Mouse (Mus musculus) bone marrow, adult 2 months (tissue): Measurements from ENCODE around the gene Kcnd3. TPM values are rescaled to one million over a fixed set of nuclear protein-coding genes. Genes with fewer than 3 reads are reported as not detected.
"Not testable (repeated sequence)": the region's sequence is repeated elsewhere in the genome, so short reads cannot be mapped to it uniquely, and the experiment has no call there.

Experiments used
- H3K27ac ChIP-seq: fragments of 200-500 bp; 2 replicates; pipeline ENCODE4 v1.5.1; 2012; ENCODE audit warnings: low read depth, mild to moderate bottlenecking, control low read depth, inconsistent platforms, low read length; ENCODE audit not compliant: control insufficient read depth, poor library complexity, insufficient read depth
- H3K4me1 ChIP-seq: fragments of 200-500 bp; 2 replicates; pipeline ENCODE4 v1.6.1; 2011; ENCODE audit warnings: low read length; ENCODE audit not compliant: control insufficient read depth, insufficient read depth
- H3K4me3 ChIP-seq: fragments of 200-500 bp; replicated peaks from 2 replicates; pipeline ENCODE3; 2011; ENCODE audit warnings: mild to moderate bottlenecking, low read depth, low read length, control low read depth; ENCODE audit not compliant: control insufficient read depth
- CTCF ChIP-seq: fragments of 200-500 bp; IDR thresholded peaks from 2 replicates; pipeline ENCODE4 v1.5.1; 2011; ENCODE audit warnings: low read length, control low read depth; ENCODE audit not compliant: control insufficient read depth, insufficient read depth
- POLR2A ChIP-seq: fragments of 200-500 bp; IDR thresholded peaks from 2 replicates; pipeline ENCODE4 v1.6.1; 2011; ENCODE audit warnings: low read depth, mild to moderate bottlenecking, control low read depth, low read length, borderline replicate concordance; ENCODE audit not compliant: control insufficient read depth
- WGBS: fragments of 180-500 bp; shearing (Covaris S2); methylation state at CpG from one replicate; pipeline ENCODE4 v1.1.7; 2018; 5-methylcytosine and 5-hydroxymethylcytosine counted together
- polyA plus RNA-seq: library from polyadenylated mRNA; stranded (reverse); fragments of >200 nt; gene quantifications from 2 replicates; pipeline ENCODE4 v1.2.4, GENCODE M21; 2011; ENCODE audit warnings: low replicate concordance; ENCODE audit not compliant: missing spikeins, insufficient read depth, insufficient read length

The Kcnd3 gene
- polyA plus RNA-seq, 1 experiment = not detected

DNA sequence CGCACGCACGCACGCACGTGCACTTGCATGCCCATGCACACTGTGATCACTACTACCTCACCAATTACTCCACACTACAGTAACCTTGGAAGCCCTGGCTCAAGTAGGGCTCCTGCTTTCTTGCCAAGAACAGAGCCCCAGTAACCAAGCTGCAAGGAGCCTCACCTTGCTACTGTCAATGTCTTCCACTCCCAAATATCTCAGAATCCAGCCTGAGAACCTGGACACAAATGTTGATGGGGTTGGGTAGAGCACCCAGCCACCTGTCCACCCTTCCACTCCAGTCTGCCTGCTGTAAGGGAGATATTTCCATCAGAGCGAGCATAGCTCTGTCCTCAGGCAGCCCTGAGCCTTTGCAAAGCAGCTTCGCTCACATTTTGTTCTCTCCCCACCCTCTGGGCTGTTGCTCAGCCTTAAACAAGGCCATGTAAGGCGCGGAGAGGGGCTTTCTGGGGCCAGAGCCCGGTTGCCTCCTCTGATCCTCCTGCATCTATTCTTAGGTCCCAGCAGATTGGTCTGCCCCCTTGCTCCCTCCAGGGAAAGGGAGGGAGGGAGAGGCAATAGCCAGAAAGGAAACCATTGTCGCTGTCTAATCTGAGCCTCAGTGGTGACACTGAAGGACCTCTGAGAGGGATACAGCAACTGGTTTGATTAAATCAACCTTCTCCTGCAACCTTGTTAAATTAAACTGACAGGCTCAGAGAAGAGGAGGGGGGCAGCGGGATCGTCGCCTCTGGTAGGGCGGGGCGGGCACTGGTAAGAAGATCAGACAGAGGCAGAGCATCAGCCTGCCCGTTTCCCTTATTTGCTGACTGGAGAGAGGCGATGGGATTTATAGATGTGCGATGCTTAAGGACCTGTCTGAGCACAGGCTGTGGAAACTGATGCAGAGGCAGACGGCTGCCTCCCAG is 243.6 kb downstream of the Kcnd3 start:
- whole genome bisulfite sequencing = 77% methylated on average over 20 of the region's 20 CpGs
- TF ChIP-seq CTCF (no peak), POLR2A (no peak)
- no peaks in the 10 kb centered on the region; the same call in 1 of the 2 replicates for H3K4me1 ChIP-seq
- H3K4me3 ChIP-seq = no peak overlapping the region
- no peak overlapping the region for H3K27ac ChIP-seq

DNA sequence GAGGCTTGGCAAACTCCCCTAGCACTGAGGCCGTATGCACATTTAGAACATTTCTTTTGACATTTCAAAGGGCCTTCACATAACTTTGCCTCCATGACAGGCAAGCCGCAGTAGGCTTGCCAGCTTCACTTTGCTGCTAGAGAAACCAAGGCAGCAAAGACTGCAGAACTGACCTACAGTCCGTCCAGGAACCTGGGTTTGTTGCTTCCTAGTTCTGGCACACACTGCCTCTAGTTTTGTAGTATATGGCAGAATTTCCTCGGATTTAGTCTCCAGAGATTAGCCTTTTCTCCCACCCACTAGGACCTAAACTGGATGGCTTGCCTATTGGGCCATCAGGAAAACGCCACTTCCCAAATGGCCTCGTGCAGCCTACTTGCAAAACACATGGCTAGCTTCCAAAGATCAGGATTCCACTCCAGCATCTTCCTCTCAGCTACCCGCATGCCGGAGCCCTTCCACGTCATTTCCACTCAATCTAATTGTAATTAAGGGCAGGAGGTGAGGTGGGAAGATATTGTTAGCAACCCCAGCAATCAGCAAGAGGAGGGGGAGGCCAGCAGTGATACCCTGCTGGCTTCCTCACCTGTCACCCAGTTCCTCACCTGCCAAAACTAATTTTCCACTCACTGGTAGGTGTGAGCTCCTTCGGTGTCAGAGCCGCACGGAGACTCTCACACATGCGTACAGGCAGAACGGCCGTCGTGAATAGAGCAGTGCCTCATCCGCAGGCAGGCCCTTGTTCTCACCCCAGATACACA is 244.4 kb downstream of the Kcnd3 start:
- TF ChIP-seq CTCF (no peak), POLR2A (no peak)
- 83% methylated on average over 17 of the region's 17 CpGs for WGBS
- Histone ChIP-seq H3K4me1 (no peaks in the 10 kb centered on the region; the same call in 1 of the 2 replicates), H3K27ac (no peak overlapping the region), H3K4me3 (no peak overlapping the region)

DNA sequence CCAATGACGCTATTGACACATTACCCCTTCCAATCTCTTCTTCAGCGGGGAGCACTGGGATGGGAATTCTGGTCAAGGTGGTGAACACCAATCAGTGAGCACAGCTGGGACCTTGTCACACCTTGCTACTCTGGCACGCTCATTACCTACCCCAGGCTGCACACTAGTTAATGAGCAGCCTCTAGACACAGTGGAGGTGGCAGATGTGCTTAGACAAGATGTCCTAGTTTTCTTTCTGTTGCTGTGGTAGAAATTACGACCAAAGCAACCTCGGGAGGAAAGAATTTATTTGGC is 245.0 kb downstream of the Kcnd3 start:
- Histone ChIP-seq H3K4me1 (no peaks in the 10 kb centered on the region; the same call in 1 of the 2 replicates), H3K27ac (no peak overlapping the region), H3K4me3 (no peak overlapping the region)
- TF ChIP-seq CTCF (no peak), POLR2A (no peak)
- WGBS = 80% methylated on average over 5 of the region's 5 CpGs

DNA sequence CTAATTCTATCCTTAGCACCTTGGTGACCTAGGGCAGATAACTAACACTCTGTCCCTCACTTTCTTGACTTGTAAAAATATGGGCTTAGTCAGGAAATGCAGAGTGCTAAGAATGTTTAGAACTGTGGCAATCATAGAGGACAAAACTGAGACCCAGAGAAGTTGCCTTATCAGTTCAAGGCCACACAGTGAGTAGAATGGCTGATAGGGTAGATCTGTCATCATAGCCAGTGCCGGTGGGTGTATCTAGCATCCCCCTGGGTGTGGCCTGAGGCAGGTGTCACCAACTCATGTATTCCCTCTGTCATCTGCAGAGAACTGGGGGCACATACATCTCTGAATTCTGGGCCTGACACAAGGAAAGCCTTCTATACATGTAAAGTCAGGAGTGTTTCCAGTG is 246.2 kb downstream of the Kcnd3 start:
- H3K4me3 ChIP-seq = no peak overlapping the region
- TF ChIP-seq POLR2A = no peak
- TF ChIP-seq CTCF = no peak
- H3K4me1 ChIP-seq = no peaks in the 10 kb centered on the region; the same call in 1 of the 2 replicates
- no peak overlapping the region for H3K27ac ChIP-seq
- 62% methylated on average over 1 of the region's 1 CpGs for WGBS

DNA sequence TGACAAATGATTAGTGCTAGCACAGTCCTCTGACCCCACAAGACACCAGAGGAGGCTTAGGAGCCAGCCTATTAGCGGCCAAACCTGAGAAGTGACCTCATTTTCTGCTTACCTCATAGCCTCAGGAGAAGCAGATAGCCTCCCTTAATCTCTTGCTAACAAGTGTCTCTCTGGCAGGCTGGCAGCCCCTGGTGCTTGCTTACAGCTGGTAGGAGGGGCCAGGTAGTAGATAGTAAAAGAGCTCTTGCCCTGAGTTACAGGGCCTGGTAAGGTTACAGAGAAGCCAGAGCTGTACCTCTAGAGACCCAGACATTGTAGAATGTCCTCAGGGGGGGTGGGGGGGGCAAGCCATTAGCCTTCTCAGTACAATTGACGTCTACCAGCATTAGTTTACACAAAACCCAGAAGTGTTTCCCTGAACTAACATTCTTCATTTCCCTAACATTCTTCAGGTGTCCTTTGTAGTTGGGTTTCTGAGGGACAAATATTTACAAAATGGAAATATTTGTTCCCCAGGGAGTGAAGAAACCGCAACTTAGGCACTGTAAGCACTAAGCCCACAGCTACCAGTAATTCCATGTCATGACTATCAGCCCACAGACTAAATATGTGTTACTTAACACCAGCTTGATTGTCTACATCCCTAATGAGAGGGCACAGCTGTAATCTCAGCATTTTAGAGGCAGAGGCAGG is 247.3 kb downstream of the Kcnd3 start:
- 74% methylated on average over 3 of the region's 3 CpGs for WGBS
- Histone ChIP-seq H3K27ac (peak overlapping the region; percentile 23; the same call in 1 of the 2 replicates), H3K4me3 (no peak overlapping the region), H3K4me1 (no peaks in the 10 kb centered on the region; the same call in 1 of the 2 replicates)
- no peak for TF ChIP-seq POLR2A
- TF ChIP-seq CTCF = no peak

DNA sequence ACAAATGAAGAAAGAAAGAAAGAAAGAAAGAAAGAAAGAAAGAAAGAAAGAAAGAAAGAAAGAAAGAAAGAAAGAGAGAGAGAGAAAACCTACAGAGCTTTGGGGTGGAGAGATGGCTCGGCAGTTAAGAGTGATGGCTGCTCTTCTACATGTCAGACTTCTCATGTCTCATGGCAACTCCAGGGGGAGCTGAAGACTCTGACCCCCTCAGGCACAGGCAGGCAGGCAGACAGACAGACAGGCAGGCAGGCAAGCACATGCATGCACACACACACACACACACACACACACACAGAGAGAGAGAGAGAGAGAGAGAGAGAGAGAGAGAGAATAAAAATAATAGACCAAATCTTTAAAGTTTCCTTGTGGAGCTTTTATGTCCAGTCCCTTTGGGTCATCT is 248.7 kb downstream of the Kcnd3 start:
- H3K27ac ChIP-seq, H3K4me1 ChIP-seq, H3K4me3 ChIP-seq: not testable (repeated sequence)
- 26% methylated on average over 1 of the region's 1 CpGs for WGBS

DNA sequence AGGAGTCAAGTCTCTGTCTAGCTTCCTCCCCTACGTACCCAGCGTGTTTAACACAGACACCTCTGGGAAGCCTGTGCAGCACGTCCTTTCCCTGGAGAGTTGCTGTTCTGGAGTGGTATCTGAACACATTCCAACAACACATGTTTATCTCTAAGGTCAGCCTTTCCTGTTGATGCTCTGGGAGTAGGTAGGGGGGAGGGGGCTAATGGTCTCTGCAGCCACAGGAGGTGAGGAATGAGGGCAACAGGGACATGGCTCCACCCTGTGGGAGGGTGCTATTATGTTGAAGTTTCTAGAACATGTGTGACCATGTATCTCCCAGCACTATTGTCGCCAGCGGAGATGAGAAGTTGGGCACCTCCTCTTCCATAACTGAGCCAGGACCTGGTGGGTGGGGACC is 249.3 kb downstream of the Kcnd3 start:
- 52% methylated on average over 5 of the region's 5 CpGs for WGBS
- no peaks in the 10 kb centered on the region; the same call in 1 of the 2 replicates for H3K4me1 ChIP-seq
- H3K27ac ChIP-seq = no peak overlapping the region
- H3K4me3 ChIP-seq = no peak overlapping the region
- TF ChIP-seq POLR2A (no peak), CTCF (no peak)

DNA sequence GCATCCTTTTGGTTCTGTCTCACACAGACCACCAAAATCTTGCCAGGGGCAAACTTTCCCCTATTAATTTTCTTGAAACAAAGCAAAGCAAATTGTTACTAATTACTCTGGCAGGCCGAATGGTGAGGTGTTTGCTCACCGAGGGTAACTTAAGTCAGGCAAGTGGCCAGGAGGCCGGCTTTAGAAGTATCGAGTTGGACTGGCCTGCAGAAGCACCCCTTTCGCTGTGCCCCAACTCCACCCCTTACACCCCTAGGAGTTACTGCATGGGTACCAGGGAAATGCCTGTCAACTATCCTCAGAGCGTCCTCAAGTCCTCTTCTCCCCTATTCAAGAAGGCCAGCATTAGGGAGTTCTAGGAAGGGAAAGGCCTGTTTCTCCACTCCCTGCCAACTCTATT is 251.4 kb downstream of the Kcnd3 start:
- 82% methylated on average over 6 of the region's 6 CpGs for WGBS

More for the DNA sequence above, 251.4 kb downstream of the Kcnd3 start:
- no peak for TF ChIP-seq CTCF
- Histone ChIP-seq H3K27ac (no peak overlapping the region), H3K4me1 (no peaks in the 10 kb centered on the region; the same call in 1 of the 2 replicates), H3K4me3 (no peak overlapping the region)
